Mouse (Mus musculus) leukemia stem cell, adult 10-12 weeks (primary cell): ENCODE measurements around the gene Pln. TPM values are rescaled to one million over a fixed set of nuclear protein-coding genes. Genes with fewer than 3 reads are reported as not detected.

Experiments
- polyA plus RNA-seq: library from polyadenylated mRNA; stranded (reverse); fragments of >175 nt; gene quantifications from 2 replicates; pipeline ENCODE4 v1.2.3, GENCODE M21; 2012; ENCODE audit warnings: low replicate concordance

Pln gene
- polyA plus RNA-seq = not detected in 2 replicates

GRCm38 (mm10) chr10:53337162-53337923 lies at the start of gene Pln:
Gene Pln (plus strand): TSS chr10:53337667.

DNA sequence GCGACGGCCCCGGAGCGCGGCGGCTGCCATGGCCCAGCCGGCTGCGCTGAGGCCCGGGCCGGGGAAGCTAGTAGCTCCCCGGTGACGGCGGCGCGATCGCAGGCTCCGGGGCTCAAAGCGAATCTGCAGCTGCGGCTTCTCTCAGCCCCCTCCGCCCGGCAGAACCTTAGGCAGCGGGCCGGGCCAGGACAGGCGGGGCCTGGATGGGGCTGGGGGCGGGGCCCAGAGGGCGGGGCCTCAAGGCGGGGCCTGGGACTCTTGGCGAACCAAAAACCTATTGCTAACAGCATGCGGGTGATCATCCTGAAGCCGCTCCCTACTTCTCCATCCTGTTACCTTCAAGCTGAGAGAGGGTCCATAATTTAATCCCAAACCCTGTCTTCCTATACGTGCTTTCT lies 42.2 kb downstream of the Pln start, which contains the start of gene Cep85l:
Gene Cep85l (minus strand): TSS at position 239 of the 398 bp plus-strand sequence.

Other genes with a start within 250 kb of the Pln start
- gene Cep85l, start 42.3 kb downstream of the Pln start, polyA plus RNA-seq = 2.7 and 3.5 TPM in 2 replicates